Mouse (Mus musculus) testis, adult 2 months (tissue): ENCODE measurements around the gene Rnf212.
"Not testable (repeated sequence)": the region's sequence is repeated elsewhere in the genome, so short reads cannot be mapped to it uniquely, and the experiment has no call there.

Experiments
- CTCF ChIP-seq: fragments of 200-500 bp; IDR thresholded peaks from 2 replicates; pipeline ENCODE4 v1.5.1; 2012; ENCODE audit warnings: low read depth, mild to moderate bottlenecking, inconsistent platforms, low read length, moderate library complexity; ENCODE audit not compliant: control insufficient read depth, insufficient read depth, insufficient replicate concordance
- POLR2A ChIP-seq: fragments of 200-500 bp; IDR thresholded peaks from 2 replicates; pipeline ENCODE4 v1.6.1; 2012; ENCODE audit warnings: low read depth, mild to moderate bottlenecking, inconsistent platforms, low read length, moderate library complexity; ENCODE audit not compliant: control insufficient read depth

DNA sequence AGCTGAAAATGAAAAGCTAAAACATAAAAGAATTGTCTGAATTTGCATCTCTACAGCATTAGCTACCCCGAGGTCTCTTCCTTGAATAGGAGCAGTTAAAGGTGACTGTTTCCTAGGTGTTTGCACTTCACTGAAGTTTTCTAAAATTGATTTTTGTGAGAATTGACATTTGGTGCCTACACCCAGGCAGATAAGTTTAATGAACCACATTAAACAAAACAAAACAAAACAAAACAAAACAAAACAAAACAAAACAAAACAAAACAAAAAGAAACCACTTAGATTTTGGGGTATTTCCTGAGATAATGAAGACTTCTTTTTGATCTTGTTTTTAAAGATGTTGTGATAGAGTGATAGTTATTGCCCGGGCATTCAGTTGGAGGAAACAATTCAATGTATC, 20.5 kb upstream of the Rnf212 start, which contains the start of gene Tmed11:
- not testable (repeated sequence) for TF ChIP-seq POLR2A, CTCF
